Mouse (Mus musculus): ENCODE data around the gene Slc29a1. TPM values are rescaled to one million over a fixed set of nuclear protein-coding genes. Genes with fewer than 3 reads are reported as not detected.

Slc29a1 gene
- polyA plus RNA-seq, 1 experiment from 2014 or later: 103 TPM

- peak; percentile 79 for ATAC-seq (ENCODE audit: borderline replicate concordance, extremely low read depth, low FRiP score, low TSS enrichment)
- Histone ChIP-seq H3K4me1 (peaks cover 82% of the 10 kb centered on the region), H3K27me3 (no peaks in the 10 kb centered on the region; the same call in 1 of the 2 replicates), H3K4me2 (peak overlapping the region; percentile 99), H3K36me3 (no peaks in the 10 kb centered on the region), H3K4me3 (peak overlapping the region; percentile 62), H3K27ac (peak overlapping the region; percentile 45; the same call in 1 of the 2 replicates), H3K9ac (peak overlapping the region; percentile 65), H3K9me3 (no peaks in the 10 kb centered on the region)
- WGBS: under 1% methylated on average over 58 of the region's 58 CpGs
Observed at GRCm38 (mm10) chr17:45594881-45595735, 4.3 kb downstream of the Slc29a1 start.

GRCm38 (mm10) chr17:45594195-45594594 lies 5.2 kb downstream of the Slc29a1 start:
- Histone ChIP-seq H3K4me1 (peaks cover 78% of the 10 kb centered on the region), H3K9ac (peak overlapping the region; percentile 65; the same call in 1 of the 2 replicates), H3K9me3 (no peaks in the 10 kb centered on the region), H3K4me2 (peak overlapping the region; percentile 99), H3K36me3 (0 out of 2 replicates have a peak, but pooled peaks cover 2% of the 10 kb centered on the region), H3K27me3 (no peaks in the 10 kb centered on the region; the same call in 1 of the 2 replicates), H3K27ac (no peak overlapping the region), H3K4me3 (peak overlapping the region; percentile 62)
- no peak for ATAC-seq (ENCODE audit: borderline replicate concordance, extremely low read depth, low FRiP score, low TSS enrichment)
- 38% methylated on average over 8 of the region's 8 CpGs for WGBS

GRCm38 (mm10) chr17:45593479-45593878 lies 5.9 kb downstream of the Slc29a1 start:
- H3K9me3 ChIP-seq: no peaks in the 10 kb centered on the region
- 31% methylated on average over 8 of the region's 8 CpGs for WGBS
- H3K9ac ChIP-seq: 0 out of 2 replicates have a peak overlapping the region, but pooled peaks have one; percentile 1
- H3K27me3 ChIP-seq: no peaks in the 10 kb centered on the region; the same call in 1 of the 2 replicates
- H3K27ac ChIP-seq: no peak overlapping the region
- H3K4me3 ChIP-seq: peak overlapping the region; percentile 10; the same call in 1 of the 2 replicates
- H3K36me3 ChIP-seq: peaks cover 9% of the 10 kb centered on the region; the same call in 1 of the 2 replicates
- ATAC-seq (ENCODE audit: borderline replicate concordance, extremely low read depth, low FRiP score, low TSS enrichment): no peak
- H3K4me1 ChIP-seq: peaks cover 71% of the 10 kb centered on the region
- H3K4me2 ChIP-seq: peak overlapping the region; percentile 99

- Histone ChIP-seq H3K4me3 (no peak overlapping the region), H3K9ac (0 out of 2 replicates have a peak overlapping the region, but pooled peaks have one; percentile 4), H3K4me2 (peak overlapping the region; percentile 99), H3K27me3 (no peaks in the 10 kb centered on the region; the same call in 1 of the 2 replicates), H3K4me1 (peaks cover 66% of the 10 kb centered on the region), H3K9me3 (no peaks in the 10 kb centered on the region), H3K36me3 (peaks cover 11% of the 10 kb centered on the region; the same call in 1 of the 2 replicates), H3K27ac (peak overlapping the region; percentile 67)
- 37% methylated on average over 8 of the region's 8 CpGs for WGBS
- 0 out of 2 replicates have a peak, but pooled peaks have one; percentile 16 for ATAC-seq (ENCODE audit: borderline replicate concordance, extremely low read depth, low FRiP score, low TSS enrichment)
Observed at GRCm38 (mm10) chr17:45592606-45593431, 6.6 kb downstream of the Slc29a1 start.

- H3K4me2 ChIP-seq: peak overlapping the region; percentile 99
- peaks cover 14% of the 10 kb centered on the region; the same call in 1 of the 2 replicates for H3K36me3 ChIP-seq
- peaks cover 63% of the 10 kb centered on the region for H3K4me1 ChIP-seq
- no peaks in the 10 kb centered on the region; the same call in 1 of the 2 replicates for H3K27me3 ChIP-seq
- ATAC-seq (ENCODE audit: borderline replicate concordance, extremely low read depth, low FRiP score, low TSS enrichment): no peak
- H3K9me3 ChIP-seq: no peaks in the 10 kb centered on the region
- no peak overlapping the region for H3K4me3 ChIP-seq
- H3K27ac ChIP-seq: peak overlapping the region; percentile 67
- 44% methylated on average over 16 of the region's 16 CpGs for WGBS
- no peak overlapping the region for H3K9ac ChIP-seq
Observed at GRCm38 (mm10) chr17:45591701-45592605, 7.5 kb downstream of the Slc29a1 start.

- WGBS: 58% methylated on average over 6 of the region's 6 CpGs
Observed at GRCm38 (mm10) chr17:45590410-45590809, 9.0 kb downstream of the Slc29a1 start.

GRCm38 (mm10) chr17:45589844-45590243 lies 9.6 kb downstream of the Slc29a1 start:
- WGBS: 83% methylated on average over 8 of the region's 8 CpGs
- Histone ChIP-seq H3K9ac (no peak overlapping the region), H3K9me3 (no peaks in the 10 kb centered on the region), H3K4me3 (no peak overlapping the region), H3K4me2 (no peak overlapping the region), H3K27me3 (no peaks in the 10 kb centered on the region), H3K36me3 (peaks cover 20% of the 10 kb centered on the region; the same call in 1 of the 2 replicates), H3K4me1 (peaks cover 56% of the 10 kb centered on the region), H3K27ac (no peak overlapping the region)
- no peak for ATAC-seq (ENCODE audit: borderline replicate concordance, extremely low read depth, low FRiP score, low TSS enrichment)

More at GRCm38 (mm10) chr17:45590410-45590809, 9.0 kb downstream of the Slc29a1 start:
- Histone ChIP-seq H3K27ac (no peak overlapping the region), H3K36me3 (peaks cover 20% of the 10 kb centered on the region; the same call in 1 of the 2 replicates), H3K9ac (no peak overlapping the region), H3K27me3 (no peaks in the 10 kb centered on the region), H3K9me3 (no peaks in the 10 kb centered on the region), H3K4me3 (no peak overlapping the region), H3K4me1 (peaks cover 55% of the 10 kb centered on the region), H3K4me2 (no peak overlapping the region)
- no peak for ATAC-seq (ENCODE audit: borderline replicate concordance, extremely low read depth, low FRiP score, low TSS enrichment)

GRCm38 (mm10) chr17:45589236-45589635 lies 10.2 kb downstream of the Slc29a1 start:
- no peak overlapping the region for H3K27ac ChIP-seq
- whole genome bisulfite sequencing: 100% methylated on average over 7 of the region's 7 CpGs
- no peak overlapping the region for H3K4me3 ChIP-seq
- H3K9me3 ChIP-seq: no peaks in the 10 kb centered on the region
- H3K36me3 ChIP-seq: peaks cover 20% of the 10 kb centered on the region; the same call in 1 of the 2 replicates
- no peak overlapping the region for H3K9ac ChIP-seq
- H3K4me2 ChIP-seq: no peak overlapping the region
- ATAC-seq (ENCODE audit: borderline replicate concordance, extremely low read depth, low FRiP score, low TSS enrichment): no peak
- H3K4me1 ChIP-seq: peaks cover 56% of the 10 kb centered on the region
- H3K27me3 ChIP-seq: no peaks in the 10 kb centered on the region

GRCm38 (mm10) chr17:45588370-45588769 lies 11.0 kb downstream of the Slc29a1 start:
- Histone ChIP-seq H3K27me3 (no peaks in the 10 kb centered on the region), H3K4me2 (no peak overlapping the region), H3K4me1 (peaks cover 52% of the 10 kb centered on the region), H3K27ac (no peak overlapping the region), H3K9ac (no peak overlapping the region), H3K4me3 (no peak overlapping the region), H3K36me3 (peaks cover 20% of the 10 kb centered on the region; the same call in 1 of the 2 replicates), H3K9me3 (no peaks in the 10 kb centered on the region)
- ATAC-seq (ENCODE audit: borderline replicate concordance, extremely low read depth, low FRiP score, low TSS enrichment): no peak
- WGBS: 90% methylated on average over 7 of the region's 7 CpGs

- Histone ChIP-seq H3K4me2 (no peak overlapping the region), H3K4me3 (no peak overlapping the region), H3K27me3 (no peaks in the 10 kb centered on the region), H3K36me3 (peaks cover 20% of the 10 kb centered on the region; the same call in 1 of the 2 replicates), H3K27ac (no peak overlapping the region), H3K9ac (no peak overlapping the region), H3K4me1 (peaks cover 37% of the 10 kb centered on the region), H3K9me3 (no peaks in the 10 kb centered on the region)
- 99% methylated on average over 3 of the region's 3 CpGs for WGBS
- ATAC-seq (ENCODE audit: borderline replicate concordance, extremely low read depth, low FRiP score, low TSS enrichment): no peak
Observed at GRCm38 (mm10) chr17:45586449-45586837, 13.0 kb downstream of the Slc29a1 start.
